Mouse (Mus musculus) B cell, adult 2 months (primary cell): ENCODE measurements at regions not wholly inside any gene's neighbourhood (a gene's known extent, or its start where the extent isn't known, plus 50 kb on each side); places are given as distances from the start of the nearest gene placed in this dataset.
A peak's percentile ranks its signal among the peaks of the same experiment; 100 is the strongest.

Source experiments
- DNase-seq, 2 experiments: peaks; one replicate each; pipeline ENCODE4 v3.0.0; 2022

DNA sequence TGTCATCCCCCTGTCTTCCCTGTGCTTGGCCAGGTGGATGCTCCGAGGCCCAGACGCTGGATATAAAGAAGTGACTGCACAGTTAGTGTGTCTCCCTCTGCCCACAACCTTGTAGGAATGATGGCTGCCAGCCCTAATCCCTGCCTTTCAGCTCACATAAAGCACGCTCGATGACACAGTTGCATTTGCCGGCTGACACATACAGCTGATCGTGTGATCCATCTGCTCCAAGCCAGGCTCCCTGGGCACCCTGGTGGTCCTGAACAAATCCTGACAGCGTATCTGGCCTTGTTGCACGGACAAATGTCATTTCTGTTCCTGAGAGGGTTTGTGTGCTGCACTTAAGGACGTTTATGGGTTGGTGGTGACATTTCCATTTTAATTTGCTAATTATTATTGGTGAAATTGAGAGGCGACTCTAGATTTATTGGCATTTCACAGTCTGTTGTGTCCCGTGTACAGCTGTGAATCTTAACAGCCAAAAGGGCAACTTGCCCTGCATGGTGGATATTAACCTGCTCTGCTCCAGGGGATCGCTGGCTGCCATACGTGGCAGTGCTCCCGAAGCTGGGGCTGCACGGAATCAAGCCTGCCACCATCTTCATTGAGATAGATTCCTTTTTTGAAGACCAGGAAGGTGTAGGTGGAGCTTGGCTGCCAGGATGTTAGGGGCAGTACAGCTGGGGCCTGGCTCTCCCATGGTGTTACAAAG is 241.9 kb upstream of the Kcnab2 start:
- no peak for DNase-seq

DNA sequence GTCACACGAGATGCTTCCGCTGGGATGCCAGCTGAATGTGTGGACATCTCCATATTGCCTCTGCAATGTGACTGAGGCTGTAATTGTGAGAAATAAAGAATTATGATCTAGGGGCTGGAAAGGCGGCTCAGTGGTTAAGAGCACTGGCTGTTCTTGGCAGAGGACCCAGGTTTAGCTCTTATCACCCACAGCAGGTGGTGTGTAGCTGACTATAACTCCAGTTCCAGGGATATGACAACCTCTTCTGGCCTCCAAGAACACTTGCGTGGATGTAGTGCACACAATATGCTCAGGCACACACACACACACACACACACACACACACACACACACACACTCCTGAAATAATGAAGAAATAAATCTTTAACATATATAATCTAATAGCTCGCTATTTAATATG is 232.7 kb upstream of the Kcnab2 start:
- DNase-seq = no peak

GRCm38 (mm10) chr4:152700217-152700616 is 222.5 kb upstream of the Kcnab2 start:
- no peak for DNase-seq

DNA sequence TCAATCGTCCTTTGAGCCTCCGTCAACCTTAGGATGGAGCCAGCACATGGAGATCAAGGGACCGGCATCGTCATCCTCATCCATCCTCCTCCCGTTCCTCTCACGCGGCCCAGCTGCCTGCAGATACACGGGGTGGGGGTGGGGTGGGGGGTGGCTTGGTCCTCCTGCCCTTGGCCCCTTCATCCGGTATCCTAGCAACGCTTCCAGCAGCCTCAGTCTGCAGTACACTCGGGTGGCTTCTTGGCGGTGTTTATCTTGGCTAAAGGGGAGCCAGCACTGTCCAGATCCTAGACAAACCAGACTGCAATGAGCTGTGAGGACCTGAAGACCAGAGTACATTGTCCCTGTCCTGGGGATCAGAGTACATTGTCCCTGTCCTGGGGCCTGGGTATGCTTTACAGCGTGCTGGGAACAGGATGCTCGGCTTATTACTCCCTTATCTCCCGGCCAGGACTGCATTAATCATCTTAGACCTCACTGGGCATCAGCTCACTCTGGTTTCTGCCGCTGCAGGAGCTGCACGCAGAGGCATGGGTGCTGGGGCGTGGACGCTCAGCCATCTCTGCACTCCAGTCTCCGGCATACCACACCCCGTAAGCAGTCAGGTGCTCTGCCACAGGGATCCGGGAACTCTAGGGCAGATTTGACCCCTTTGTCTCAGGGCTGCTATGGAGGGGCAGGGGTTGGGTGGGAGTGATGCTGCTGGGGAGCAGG is 219.7 kb upstream of the Kcnab2 start:
- DNase-seq = no peak

- DNase-seq = no peak
Observed at GRCm38 (mm10) chr4:152691735-152692134, 214.1 kb upstream of the Kcnab2 start.

DNA sequence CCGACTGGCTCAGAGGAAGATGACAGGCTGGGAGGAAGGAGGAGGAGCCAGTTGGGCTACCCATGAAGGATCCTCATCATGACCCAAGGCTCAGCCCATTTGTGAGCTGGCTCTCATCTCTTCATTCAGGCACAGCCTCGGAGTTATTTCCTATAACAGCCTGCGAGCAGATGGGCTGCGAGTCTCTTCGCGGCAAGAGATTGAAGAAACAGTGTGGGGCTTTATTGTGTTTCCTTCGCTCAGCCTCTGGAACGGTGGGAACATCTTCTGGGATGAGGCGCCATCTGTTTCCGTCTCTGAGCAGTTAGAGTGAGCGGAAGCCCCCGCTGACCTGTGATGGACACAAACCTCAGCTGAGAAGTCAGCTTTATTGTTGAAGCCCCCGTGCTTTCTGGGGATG is 213.6 kb upstream of the Kcnab2 start:
- DNase-seq = no peak

DNA sequence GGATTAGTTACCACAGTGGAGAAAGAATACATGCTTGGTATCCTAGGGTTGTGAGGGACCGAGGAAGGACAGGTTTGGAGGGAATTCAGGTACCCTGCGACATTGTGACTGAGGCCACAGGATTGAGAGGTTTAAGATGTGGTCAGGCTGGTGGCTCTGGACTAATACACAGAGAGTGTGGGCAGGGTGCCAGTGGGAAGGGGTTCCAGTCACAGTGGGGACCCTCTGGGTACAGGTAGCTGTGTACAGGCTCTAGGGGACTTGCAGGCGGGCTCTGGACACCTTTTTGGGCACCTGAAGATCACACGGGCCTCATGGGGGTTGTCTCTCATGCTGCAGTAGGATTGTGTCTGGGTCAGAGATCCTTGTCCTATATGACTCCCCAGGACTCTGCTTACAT is 213.1 kb upstream of the Kcnab2 start:
- no peak for DNase-seq

DNA sequence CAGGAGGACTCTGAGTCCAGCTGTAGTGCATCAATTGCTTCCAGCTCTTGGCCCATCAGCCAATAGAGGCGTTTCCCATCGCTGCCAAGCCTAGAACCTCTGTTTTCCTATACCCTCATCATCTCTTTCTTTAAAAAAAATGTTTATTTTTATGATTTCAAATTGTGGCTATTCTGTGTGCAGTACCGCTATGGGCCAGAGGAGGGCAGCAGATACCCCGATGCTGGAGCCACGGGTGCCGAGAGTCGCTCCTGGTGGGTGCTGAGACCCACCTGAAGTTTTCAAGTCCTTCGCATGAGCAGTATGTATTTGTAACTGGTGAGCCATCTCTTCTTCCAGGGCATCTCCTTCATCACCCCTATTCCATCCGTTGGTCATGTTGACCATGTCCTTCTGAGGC is 212.2 kb upstream of the Kcnab2 start:
- DNase-seq = no peak

DNA sequence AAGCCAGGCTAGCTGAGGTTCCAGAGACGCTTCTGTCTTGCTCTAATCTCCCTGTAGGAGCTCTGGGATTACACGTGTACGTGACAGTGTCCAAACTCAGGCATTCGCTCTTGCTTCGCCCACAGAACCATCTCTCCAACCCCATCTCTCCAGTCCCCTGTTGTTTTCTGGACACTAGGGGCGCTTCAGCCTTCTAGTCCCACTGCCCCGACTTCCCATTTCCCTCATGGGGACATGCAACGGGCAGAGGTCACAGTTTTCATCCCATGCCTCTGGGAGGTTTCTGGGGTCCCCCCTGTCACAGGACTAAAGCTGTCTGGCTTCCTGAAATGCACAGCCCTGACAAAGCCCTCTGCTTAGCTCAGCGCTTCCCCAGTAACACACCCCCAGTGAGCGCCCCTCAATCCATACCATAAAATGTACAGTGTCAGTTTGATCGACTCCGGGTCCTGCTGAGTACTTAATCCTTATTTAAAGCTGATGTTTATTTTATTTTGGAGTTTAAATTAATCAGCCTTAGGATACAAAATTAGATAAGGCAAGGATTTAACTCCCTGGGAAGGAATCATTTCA is 208.9 kb upstream of the Kcnab2 start:
- no peak for DNase-seq

DNA sequence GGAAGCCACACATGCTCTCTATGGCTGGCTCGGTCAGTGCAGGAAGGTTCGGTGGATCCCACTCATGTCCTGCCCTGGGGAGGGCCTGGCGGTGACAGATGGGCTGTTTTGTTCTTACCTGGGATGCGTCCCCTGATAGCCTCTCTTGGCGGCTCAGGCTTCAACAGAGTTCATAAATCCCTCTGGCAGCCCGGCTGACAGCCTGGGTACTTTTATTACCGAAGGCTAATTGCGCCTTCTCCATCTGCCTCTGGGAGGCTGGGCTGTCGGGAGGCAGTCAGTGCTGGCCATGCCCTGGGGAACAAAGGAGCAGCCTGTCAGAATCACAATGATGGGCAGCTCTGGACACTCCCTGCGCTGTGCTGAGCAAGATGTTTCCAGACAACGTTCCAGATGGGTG is 196.5 kb upstream of the Kcnab2 start:
- no peak for DNase-seq

- peak in 1 of 2 experiments; percentile 2 for DNase-seq
Observed at GRCm38 (mm10) chr4:152663482-152663881, 185.8 kb upstream of the Kcnab2 start.

- no peak for DNase-seq
Observed at GRCm38 (mm10) chr4:152663069-152663468, 185.4 kb upstream of the Kcnab2 start.

DNA sequence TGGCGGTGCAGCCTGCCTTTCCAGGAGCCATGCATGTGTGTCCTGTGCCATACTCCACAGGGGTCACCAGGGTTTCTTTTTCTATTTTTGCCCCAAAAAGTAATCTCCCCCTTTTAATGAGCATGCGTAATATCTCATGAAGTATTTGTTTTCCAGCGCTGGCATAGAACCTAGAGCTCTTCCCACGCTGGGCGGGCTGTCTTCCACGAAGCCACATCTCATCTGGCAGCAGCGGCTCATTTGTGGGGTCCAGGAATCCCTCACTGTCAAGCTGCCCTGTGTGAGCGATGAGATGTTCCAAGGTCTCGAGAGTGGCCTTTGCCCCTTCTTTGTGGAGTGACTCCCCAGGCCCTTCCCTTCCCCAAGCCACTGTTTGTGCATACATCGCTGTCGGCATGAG is 184.8 kb upstream of the Kcnab2 start:
- DNase-seq = no peak

DNA sequence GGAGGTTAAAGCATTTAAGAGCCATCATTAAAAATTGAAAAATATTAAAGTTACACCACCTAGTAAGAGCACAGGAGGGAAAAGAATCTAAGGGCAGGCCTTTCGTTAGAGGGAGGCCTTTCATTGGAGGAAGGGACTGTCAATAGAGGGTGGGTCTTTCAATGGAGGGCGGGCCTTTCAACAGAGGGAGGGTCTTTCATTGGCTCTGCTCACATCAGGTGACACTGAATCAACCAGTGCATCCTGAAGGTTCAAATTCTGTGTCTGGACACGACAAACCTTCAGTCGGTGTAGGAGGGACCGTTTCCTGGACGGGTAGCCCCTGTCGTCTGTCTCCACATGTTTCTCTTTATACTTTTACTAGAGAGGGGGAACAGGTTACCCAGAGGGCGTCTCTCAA is 172.5 kb upstream of the Kcnab2 start:
- DNase-seq = no peak

- DNase-seq = peak; percentile 3
Observed at GRCm38 (mm10) chr4:152647620-152648019, 169.9 kb upstream of the Kcnab2 start.

GRCm38 (mm10) chr4:152647084-152647483 is 169.4 kb upstream of the Kcnab2 start:
- DNase-seq = no peak

GRCm38 (mm10) chr4:152637088-152637487 is 159.4 kb upstream of the Kcnab2 start:
- DNase-seq = no peak

- DNase-seq = no peak
Observed at GRCm38 (mm10) chr4:152633896-152634295, 156.2 kb upstream of the Kcnab2 start.

DNA sequence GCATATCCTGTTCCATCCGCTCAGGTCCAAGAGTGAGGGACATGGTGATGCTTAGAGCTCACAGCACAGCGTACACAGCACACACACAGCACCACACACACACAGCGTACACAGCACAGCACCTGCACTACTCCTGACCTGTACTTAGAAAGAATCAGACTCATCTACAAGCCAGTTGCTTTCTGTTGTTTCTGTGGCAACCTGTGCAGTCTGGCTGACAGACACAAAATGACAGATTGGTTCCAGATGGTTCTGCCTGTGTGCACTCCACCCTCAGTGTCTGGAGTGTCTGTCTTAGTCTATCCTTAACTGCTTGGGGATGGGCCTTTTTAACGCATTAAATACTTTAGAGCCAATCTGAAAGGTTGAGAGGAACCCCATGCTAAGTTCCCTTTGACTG is 150.4 kb upstream of the Kcnab2 start:
- DNase-seq = no peak

DNA sequence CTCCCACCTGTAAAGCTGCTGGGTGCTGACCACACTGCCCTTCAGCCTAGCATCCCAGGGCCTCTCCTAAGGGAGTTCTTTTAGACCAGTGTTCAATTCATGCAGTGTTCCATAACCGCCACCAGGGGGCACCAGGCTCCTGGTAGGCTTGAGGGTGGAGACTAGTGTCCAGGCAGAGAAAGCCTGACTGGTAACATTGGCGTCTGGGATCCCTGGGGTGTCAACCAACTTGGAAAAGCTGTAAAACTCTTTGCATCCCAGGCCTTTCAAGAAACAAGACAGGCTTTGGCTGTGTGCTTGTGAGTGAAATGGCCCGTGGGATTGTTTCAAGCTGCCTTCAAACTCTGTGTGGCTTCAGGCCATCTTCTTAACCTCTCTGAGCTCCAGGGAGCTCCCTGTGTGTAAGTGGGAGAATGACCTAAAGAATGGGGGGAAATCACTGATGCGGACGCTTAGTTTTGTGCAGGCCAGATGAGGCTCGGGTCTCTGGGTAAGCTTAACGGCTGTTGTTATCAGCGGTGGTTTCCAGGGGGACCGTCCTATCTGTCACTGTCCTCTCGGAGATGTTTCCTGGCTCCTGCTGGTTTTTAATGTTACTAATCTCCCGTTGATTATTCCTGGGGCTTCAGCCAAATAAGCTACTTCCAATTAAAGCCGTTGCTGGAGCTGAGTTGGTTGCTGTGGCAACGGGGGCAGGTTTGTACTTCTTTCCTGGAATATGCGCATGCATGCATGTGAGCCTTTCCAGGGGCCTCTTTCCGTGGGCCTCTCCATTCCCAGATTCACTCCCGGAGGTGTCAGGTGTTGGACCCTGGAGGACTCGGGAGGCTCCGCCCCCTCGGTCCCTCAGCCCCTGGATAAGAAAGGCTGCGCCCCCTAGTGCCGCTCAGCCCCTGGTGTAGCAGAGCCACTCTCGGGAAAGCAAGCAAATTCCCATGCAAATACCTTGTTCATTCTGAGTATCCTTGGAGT is 147.6 kb upstream of the Kcnab2 start:
- DNase-seq = peak; percentile 40 to 41

DNA sequence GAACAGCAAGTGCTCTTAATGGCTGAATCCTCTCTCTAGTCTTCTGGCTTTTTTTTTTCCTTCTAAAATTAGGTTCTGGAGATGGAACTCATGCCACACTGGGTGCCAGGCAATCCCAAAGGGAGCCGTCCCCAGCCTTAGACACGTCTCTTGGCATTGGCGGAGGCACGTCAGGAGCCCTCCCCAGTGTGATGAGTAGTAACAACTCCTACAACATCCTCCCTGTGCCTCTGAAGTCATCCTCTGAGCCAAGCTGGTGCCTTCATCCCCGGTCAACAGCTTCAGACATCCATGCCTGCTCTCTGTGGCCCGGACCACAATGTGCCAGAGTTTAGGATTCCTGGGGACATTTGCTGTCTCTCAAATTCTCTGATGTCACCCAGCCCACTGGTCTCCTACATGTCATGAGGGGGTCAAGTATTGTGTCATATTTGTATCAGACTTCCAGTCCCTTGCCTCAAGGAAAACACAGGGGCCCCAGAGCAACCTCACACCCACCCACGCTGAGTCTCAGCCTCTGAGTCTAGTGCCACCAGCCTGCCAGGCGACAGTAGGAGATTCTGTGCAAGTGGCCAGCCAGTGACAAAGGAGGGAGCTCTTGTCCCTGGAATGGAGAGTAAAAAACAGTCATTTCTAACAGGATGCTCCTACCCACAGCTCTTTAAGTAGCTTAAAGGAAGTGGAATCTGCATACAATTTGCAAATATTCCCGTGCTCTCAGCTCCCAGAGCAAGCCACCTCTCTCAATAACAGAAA is 144.5 kb upstream of the Kcnab2 start:
- DNase-seq = no peak

- no peak for DNase-seq
Observed at GRCm38 (mm10) chr4:152617636-152618035, 140.0 kb upstream of the Kcnab2 start.
